Mouse (Mus musculus): ENCODE data around the gene Tspan33. TPM values are rescaled to one million over a fixed set of nuclear protein-coding genes. Genes with fewer than 3 reads are reported as not detected.
A peak's percentile ranks its signal among the peaks of the same experiment; 100 is the strongest.
"Not testable (repeated sequence)": the region's sequence is repeated elsewhere in the genome, so short reads cannot be mapped to it uniquely, and the experiment has no call there.

Tspan33 gene
- polyA plus RNA-seq, 1 experiment from 2014 or later, result 10.1 TPM

DNA sequence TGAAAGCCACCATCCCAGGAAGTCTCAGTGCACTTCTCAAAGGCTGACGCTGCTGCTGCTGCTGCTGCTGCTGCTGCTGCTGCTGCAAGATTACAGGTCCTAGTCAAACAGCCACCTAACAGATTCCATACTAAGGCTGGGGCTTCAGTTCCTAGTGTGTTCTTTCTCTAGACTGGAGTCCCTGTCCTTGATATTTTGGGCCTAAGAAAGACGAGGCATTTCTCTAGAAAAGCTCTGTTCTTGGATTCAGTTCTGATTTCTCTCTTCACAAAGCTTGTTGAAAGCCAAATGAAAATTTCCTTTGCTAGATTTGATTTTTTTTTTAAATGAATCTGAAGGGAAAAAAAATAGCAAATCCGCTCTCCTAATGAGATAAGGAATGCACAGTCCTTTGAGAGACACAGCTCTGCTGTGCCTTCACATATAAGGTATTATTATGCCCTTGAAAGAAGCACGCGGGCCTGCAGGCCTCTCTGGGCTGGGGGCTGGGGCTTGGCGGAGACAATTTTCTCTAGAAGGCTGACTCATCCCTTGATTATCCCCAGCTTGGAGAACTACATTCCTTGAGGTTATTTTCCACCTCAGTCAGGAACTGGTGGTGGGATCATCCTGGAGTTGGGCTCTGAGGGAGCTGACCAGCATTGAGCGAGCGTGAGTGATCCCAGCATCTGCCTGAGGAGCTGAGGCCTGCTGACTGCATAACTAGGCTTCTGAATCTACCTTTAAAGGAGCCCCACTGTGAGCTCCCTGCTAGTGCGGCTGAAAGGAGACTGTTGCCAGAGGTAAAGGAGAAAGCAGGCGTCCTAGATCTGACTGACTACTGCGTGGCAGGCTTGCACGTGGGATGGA, 21.2 kb upstream of the Tspan33 start:
- WGBS, result 19% methylated on average over 12 of the region's 12 CpGs
- no peak overlapping the region for H3K9ac ChIP-seq (ENCODE audit: low read depth, low read length)
- ATAC-seq, result peak; percentile 73

GRCm38 (mm10) chr6:29673739-29674138, 20.3 kb upstream of the Tspan33 start:
- no peak overlapping the region for H3K27ac ChIP-seq (ENCODE audit: low read length)
- no peaks in the 10 kb centered on the region for H3K27me3 ChIP-seq (ENCODE audit: control insufficient read depth, insufficient read depth, low read depth, low read length)
- no peak overlapping the region for H3K9ac ChIP-seq (ENCODE audit: low read depth, low read length)
- peaks cover 7% of the 10 kb centered on the region; the same call in 1 of the 2 replicates for H3K4me1 ChIP-seq (ENCODE audit: control insufficient read depth, insufficient read depth, low read length)
- 48% methylated on average over 2 of the region's 2 CpGs for WGBS
- no peaks in the 10 kb centered on the region for H3K9me3 ChIP-seq (replicated peaks; ENCODE audit: control insufficient read depth, low read length, poor library complexity, severe bottlenecking)
- H3K4me2 ChIP-seq (ENCODE audit: low read length), result no peak overlapping the region
- ATAC-seq, result no peak
- H3K36me3 ChIP-seq (ENCODE audit: control insufficient read depth, insufficient read depth, low read length), result no peaks in the 10 kb centered on the region
- H3K4me3 ChIP-seq (ENCODE audit: low read depth, low read length), result no peak overlapping the region

More for the DNA sequence above, 21.2 kb upstream of the Tspan33 start:
- Histone ChIP-seq H3K4me1 (ENCODE audit: control insufficient read depth, insufficient read depth, low read length) (peaks cover 7% of the 10 kb centered on the region; the same call in 1 of the 2 replicates), H3K9me3 (replicated peaks; ENCODE audit: control insufficient read depth, low read length, poor library complexity, severe bottlenecking) (no peaks in the 10 kb centered on the region), H3K36me3 (ENCODE audit: control insufficient read depth, insufficient read depth, low read length) (no peaks in the 10 kb centered on the region), H3K4me3 (ENCODE audit: low read depth, low read length) (no peak overlapping the region), H3K27ac (ENCODE audit: low read length) (peak overlapping the region; percentile 34; the same call in 1 of the 2 replicates), H3K27me3 (ENCODE audit: control insufficient read depth, insufficient read depth, low read depth, low read length) (no peaks in the 10 kb centered on the region), H3K4me2 (ENCODE audit: low read length) (no peak overlapping the region)

- not testable (repeated sequence) for H3K4me1 ChIP-seq (ENCODE audit: control insufficient read depth, insufficient read depth, low read length); H3K27ac ChIP-seq (ENCODE audit: low read length); H3K27me3 ChIP-seq (ENCODE audit: control insufficient read depth, insufficient read depth, low read depth, low read length); H3K36me3 ChIP-seq (ENCODE audit: control insufficient read depth, insufficient read depth, low read length); H3K9me3 ChIP-seq (replicated peaks; ENCODE audit: control insufficient read depth, low read length, poor library complexity, severe bottlenecking); H3K9ac ChIP-seq (ENCODE audit: low read depth, low read length); ATAC-seq; H3K4me3 ChIP-seq (ENCODE audit: low read depth, low read length); H3K4me2 ChIP-seq (ENCODE audit: low read length)
- WGBS, result 84% methylated on average over 7 of the region's 10 CpGs
Observed at GRCm38 (mm10) chr6:29679947-29680550, 14.0 kb upstream of the Tspan33 start.

DNA sequence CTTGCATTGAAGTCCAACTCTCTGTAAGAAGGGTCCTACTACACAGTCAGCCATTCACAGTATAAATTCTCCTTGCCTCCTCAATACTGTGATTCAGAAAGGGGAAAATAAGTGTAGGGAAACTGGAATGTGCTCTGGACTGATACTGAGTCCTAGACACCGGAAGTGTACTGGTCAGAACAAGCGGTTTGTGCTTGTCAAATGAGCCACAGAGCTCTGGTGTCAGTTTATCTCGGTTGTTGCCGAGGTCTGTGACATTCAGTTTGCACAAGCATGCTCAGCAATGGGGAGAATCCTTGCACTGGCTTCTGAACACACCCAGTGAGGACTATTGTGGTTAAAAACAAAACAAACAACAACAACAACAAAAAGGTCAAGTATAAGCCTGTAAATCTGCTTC, 12.2 kb upstream of the Tspan33 start:
- Histone ChIP-seq H3K9ac (ENCODE audit: low read depth, low read length) (no peak overlapping the region), H3K27ac (ENCODE audit: low read length) (no peak overlapping the region), H3K4me1 (ENCODE audit: control insufficient read depth, insufficient read depth, low read length) (no peaks in the 10 kb centered on the region), H3K4me2 (ENCODE audit: low read length) (no peak overlapping the region), H3K36me3 (ENCODE audit: control insufficient read depth, insufficient read depth, low read length) (no peaks in the 10 kb centered on the region), H3K9me3 (replicated peaks; ENCODE audit: control insufficient read depth, low read length, poor library complexity, severe bottlenecking) (no peaks in the 10 kb centered on the region), H3K4me3 (ENCODE audit: low read depth, low read length) (no peak overlapping the region), H3K27me3 (ENCODE audit: control insufficient read depth, insufficient read depth, low read depth, low read length) (no peaks in the 10 kb centered on the region)
- WGBS, result 87% methylated on average over 4 of the region's 4 CpGs
- ATAC-seq, result no peak

GRCm38 (mm10) chr6:29684686-29685085, 9.3 kb upstream of the Tspan33 start:
- H3K36me3 ChIP-seq (ENCODE audit: control insufficient read depth, insufficient read depth, low read length), result no peaks in the 10 kb centered on the region
- H3K4me3 ChIP-seq (ENCODE audit: low read depth, low read length), result no peak overlapping the region
- H3K27me3 ChIP-seq (ENCODE audit: control insufficient read depth, insufficient read depth, low read depth, low read length), result no peaks in the 10 kb centered on the region
- no peak overlapping the region for H3K9ac ChIP-seq (ENCODE audit: low read depth, low read length)
- no peaks in the 10 kb centered on the region for H3K4me1 ChIP-seq (ENCODE audit: control insufficient read depth, insufficient read depth, low read length)
- H3K27ac ChIP-seq (ENCODE audit: low read length), result no peak overlapping the region
- no peak overlapping the region for H3K4me2 ChIP-seq (ENCODE audit: low read length)
- H3K9me3 ChIP-seq (replicated peaks; ENCODE audit: control insufficient read depth, low read length, poor library complexity, severe bottlenecking), result no peaks in the 10 kb centered on the region
- 92% methylated on average over 4 of the region's 4 CpGs for WGBS
- no peak for ATAC-seq

- H3K27me3 ChIP-seq (ENCODE audit: control insufficient read depth, insufficient read depth, low read depth, low read length), result no peaks in the 10 kb centered on the region
- no peak overlapping the region for H3K9ac ChIP-seq (ENCODE audit: low read depth, low read length)
- H3K4me1 ChIP-seq (ENCODE audit: control insufficient read depth, insufficient read depth, low read length), result no peaks in the 10 kb centered on the region
- H3K4me2 ChIP-seq (ENCODE audit: low read length), result no peak overlapping the region
- WGBS, result 79% methylated on average over 4 of the region's 4 CpGs
- H3K36me3 ChIP-seq (ENCODE audit: control insufficient read depth, insufficient read depth, low read length), result no peaks in the 10 kb centered on the region
- H3K4me3 ChIP-seq (ENCODE audit: low read depth, low read length), result no peak overlapping the region
- no peak for ATAC-seq
- no peaks in the 10 kb centered on the region for H3K9me3 ChIP-seq (replicated peaks; ENCODE audit: control insufficient read depth, low read length, poor library complexity, severe bottlenecking)
- H3K27ac ChIP-seq (ENCODE audit: low read length), result no peak overlapping the region
Observed at GRCm38 (mm10) chr6:29685952-29686351, 8.1 kb upstream of the Tspan33 start.

DNA sequence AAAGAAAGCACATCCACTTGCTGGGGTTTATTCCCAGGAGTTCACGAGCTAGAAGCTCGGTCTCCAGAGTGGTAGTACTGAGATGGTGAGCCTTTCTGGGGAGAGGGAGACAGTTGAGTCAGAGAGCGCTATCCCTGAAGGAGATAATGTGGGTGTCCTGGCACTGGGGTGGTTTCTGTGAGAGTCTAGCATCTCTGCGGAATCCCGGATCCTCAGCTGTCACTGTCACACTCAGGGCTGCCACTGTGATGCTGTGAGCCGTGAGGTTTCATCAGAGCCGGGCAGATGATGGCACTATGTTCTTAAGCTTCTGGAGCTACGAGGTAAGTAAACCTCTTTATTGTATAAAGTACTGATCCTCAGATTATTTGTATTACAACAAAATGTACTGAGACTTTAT, 4.6 kb upstream of the Tspan33 start:
- 76% methylated on average over 8 of the region's 8 CpGs for WGBS
- H3K9ac ChIP-seq (ENCODE audit: low read depth, low read length), result no peak overlapping the region
- no peak overlapping the region for H3K4me3 ChIP-seq (ENCODE audit: low read depth, low read length)
- no peak overlapping the region for H3K27ac ChIP-seq (ENCODE audit: low read length)
- H3K4me1 ChIP-seq (ENCODE audit: control insufficient read depth, insufficient read depth, low read length), result peaks cover 3% of the 10 kb centered on the region
- no peaks in the 10 kb centered on the region for H3K36me3 ChIP-seq (ENCODE audit: control insufficient read depth, insufficient read depth, low read length)
- H3K27me3 ChIP-seq (ENCODE audit: control insufficient read depth, insufficient read depth, low read depth, low read length), result no peaks in the 10 kb centered on the region; the same call in 1 of the 2 replicates
- no peak overlapping the region for H3K4me2 ChIP-seq (ENCODE audit: low read length)
- ATAC-seq, result no peak
- H3K9me3 ChIP-seq (replicated peaks; ENCODE audit: control insufficient read depth, low read length, poor library complexity, severe bottlenecking), result no peaks in the 10 kb centered on the region

DNA sequence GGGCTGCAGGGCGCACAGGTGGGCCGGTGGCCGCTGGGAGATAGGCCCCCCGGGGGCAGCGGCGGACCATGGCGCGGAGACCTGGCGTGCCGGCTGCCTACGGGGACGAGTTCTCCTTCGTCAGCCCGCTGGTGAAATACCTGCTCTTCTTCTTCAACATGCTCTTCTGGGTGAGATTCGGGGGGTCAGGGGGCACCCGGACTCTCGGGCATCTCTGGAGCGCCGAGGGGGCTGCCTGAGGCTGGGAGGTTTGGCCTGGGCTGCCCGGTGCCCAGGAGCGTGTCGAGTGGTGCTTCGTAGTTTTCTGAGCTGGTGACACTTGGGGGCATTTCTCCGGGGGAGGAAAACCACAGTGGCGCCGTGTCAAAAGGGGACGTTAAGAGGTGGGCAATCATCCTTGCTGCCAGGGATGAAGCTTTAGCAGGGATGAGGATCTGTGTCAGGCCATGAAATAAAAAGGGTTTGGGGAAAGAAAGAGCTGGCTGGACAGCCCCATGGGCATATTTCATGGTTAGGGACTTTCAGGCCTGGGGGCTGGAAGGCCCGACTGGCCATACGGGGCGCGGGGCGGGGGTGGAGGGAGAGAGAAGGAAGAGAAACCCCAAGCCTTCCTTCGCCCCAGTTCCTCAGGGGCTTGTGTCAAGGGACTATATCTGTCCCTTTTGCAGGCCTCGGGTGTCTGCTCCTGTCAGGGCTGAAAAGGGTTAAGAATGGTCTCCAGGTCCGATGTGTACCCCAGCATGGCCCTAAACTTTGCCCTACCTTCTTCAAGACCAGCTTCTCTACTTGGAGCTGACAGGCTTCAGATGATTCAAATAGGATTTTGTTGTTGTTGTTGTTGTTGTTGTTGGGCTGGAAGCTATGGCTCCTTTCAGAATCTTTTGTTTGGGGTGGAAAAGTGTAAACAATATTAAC, 610 bp downstream of the Tspan33 start:
- Histone ChIP-seq H3K4me2 (ENCODE audit: low read length) (peak overlapping the region; percentile 92), H3K27me3 (ENCODE audit: control insufficient read depth, insufficient read depth, low read depth, low read length) (no peaks in the 10 kb centered on the region; the same call in 1 of the 2 replicates), H3K36me3 (ENCODE audit: control insufficient read depth, insufficient read depth, low read length) (no peaks in the 10 kb centered on the region), H3K9ac (ENCODE audit: low read depth, low read length) (peak overlapping the region; percentile 84), H3K4me3 (ENCODE audit: low read depth, low read length) (peak overlapping the region; percentile 88), H3K9me3 (replicated peaks; ENCODE audit: control insufficient read depth, low read length, poor library complexity, severe bottlenecking) (no peaks in the 10 kb centered on the region), H3K4me1 (ENCODE audit: control insufficient read depth, insufficient read depth, low read length) (peaks cover 9% of the 10 kb centered on the region), H3K27ac (ENCODE audit: low read length) (peak overlapping the region; percentile 47; the same call in 1 of the 2 replicates)
- peak; percentile 48 for ATAC-seq
- 1% methylated on average over 27 of the region's 35 CpGs for WGBS

Data from midbrain, embryonic 16.5 days (tissue).